Mouse (Mus musculus) C2C12 (cell line): Measurements from ENCODE around the gene Prss57.

Source experiments
- CEBPB ChIP-seq: IDR thresholded peaks from one replicate; pipeline ENCODE4 v1.6.1; 2011; ENCODE audit warnings: low read depth, mild to moderate bottlenecking, control low read depth, moderate library complexity
- CTCF ChIP-seq: IDR thresholded peaks from one replicate; pipeline ENCODE4 v1.5.1; 2011; ENCODE audit not compliant: control insufficient read depth, insufficient read depth, insufficient read length
- MAX ChIP-seq: IDR thresholded peaks from one replicate; pipeline ENCODE4 v1.6.1; 2011; ENCODE audit warnings: mild to moderate bottlenecking, control low read depth
- MYOD1 ChIP-seq: IDR thresholded peaks from one replicate; pipeline ENCODE4 v1.6.1; 2011; ENCODE audit warnings: low read depth; ENCODE audit not compliant: control insufficient read depth, insufficient read length

DNA sequence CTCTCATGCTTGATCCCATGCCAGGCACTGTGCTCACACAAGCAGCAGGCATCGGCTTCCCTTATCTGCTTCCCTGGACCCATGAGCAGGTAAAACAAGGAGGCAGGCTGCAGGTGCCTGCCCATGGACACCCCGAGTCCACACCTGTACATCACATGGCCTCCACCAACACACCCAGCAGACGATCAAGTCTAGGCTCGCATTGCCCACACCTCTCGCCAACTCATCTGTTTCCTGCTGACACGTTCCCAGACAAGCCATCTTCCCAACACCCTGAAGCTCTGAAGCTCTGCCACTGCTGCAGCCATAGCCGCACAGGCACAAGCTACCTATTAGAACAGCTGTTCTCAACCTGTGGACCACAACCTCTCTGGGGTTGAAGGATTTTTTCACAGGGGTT, 26.5 kb downstream of the Prss57 start:
- TF ChIP-seq CTCF (no peak), CEBPB (no peak), MAX (no peak), MYOD1 (no peak)
